Mouse (Mus musculus) CH12.LX (cell line): ENCODE results near the gene Olfr1230. TPM values are rescaled to one million over a fixed set of nuclear protein-coding genes. Genes with fewer than 3 reads are reported as not detected.

Experiments
- DNase-seq: peaks from one replicate; pipeline ENCODE4 v3.0.0-alpha.2; 2013; ENCODE audit errors: extremely low read depth
- H3K27ac ChIP-seq: 2 replicates; pipeline ENCODE4 v1.5.1; 2012; ENCODE audit warnings: low read depth, mild to moderate bottlenecking, control low read depth, moderate library complexity; ENCODE audit not compliant: insufficient read depth
- H3K27me3 ChIP-seq: replicated peaks from 2 replicates; pipeline ENCODE3; 2012; ENCODE audit warnings: inconsistent platforms
- H3K36me3 ChIP-seq, 2 experiments: replicated peaks in 1 of 2; 2 replicates each; pipeline versions ENCODE3 to v1.6.1; 2012; ENCODE audit warnings: inconsistent platforms in 1 of 2, low read length in 1 of 2, mild to moderate bottlenecking in 1 of 2, mixed read lengths in 1 of 2, moderate library complexity in 1 of 2; ENCODE audit not compliant: control insufficient read depth in 1 of 2, insufficient read depth in 1 of 2
- H3K4me1 ChIP-seq, 2 experiments: 2 replicates each; pipeline ENCODE4 v1.6.1; 2012; ENCODE audit warnings: inconsistent platforms in 1 of 2, moderate library complexity in 1 of 2; ENCODE audit not compliant: insufficient read depth in 2 of 2, control insufficient read depth in 1 of 2
- H3K4me2 ChIP-seq: 2 replicates; pipeline ENCODE4 v1.6.1; 2012; ENCODE audit warnings: low read depth, mild to moderate bottlenecking, control low read depth; ENCODE audit not compliant: poor library complexity, insufficient read depth, severe bottlenecking
- H3K4me3 ChIP-seq, 3 experiments: fragments of 150-350 bp in 1 of 3; sonication (generic) in 1 of 3; replicated peaks in 1 of 3; 2 replicates each; pipeline versions ENCODE3 to v1.5.1; 2011 to 2012; ENCODE audit warnings: low read depth in 2 of 3, low read length in 2 of 3, mild to moderate bottlenecking in 2 of 3, moderate library complexity in 2 of 3, control low read depth in 1 of 3, improper control_type of control experiment in 1 of 3, inconsistent platforms in 1 of 3, mixed read lengths in 1 of 3; ENCODE audit not compliant: poor library complexity in 1 of 3
- H3K79me2 ChIP-seq: replicated peaks from 2 replicates; pipeline ENCODE4 v1.6.1; 2012; ENCODE audit warnings: mild to moderate bottlenecking, moderate library complexity; ENCODE audit not compliant: control insufficient read depth, poor library complexity, insufficient read depth, severe bottlenecking; ENCODE audit errors: extremely low read depth
- H3K9ac ChIP-seq: 2 replicates; pipeline ENCODE4 v1.6.1; 2012; ENCODE audit warnings: low read depth, mild to moderate bottlenecking, control low read depth, moderate library complexity; ENCODE audit not compliant: insufficient read depth
- H3K9me3 ChIP-seq: replicated peaks from 2 replicates; pipeline ENCODE3; 2012; ENCODE audit warnings: low read length, inconsistent platforms, mixed read lengths
- BHLHE40 ChIP-seq: IDR thresholded peaks from 2 replicates; pipeline ENCODE4 v1.6.1; 2011; ENCODE audit warnings: mild to moderate bottlenecking, low read depth, low read length, improper control_type of control experiment
- CHD2 ChIP-seq: IDR thresholded peaks from 2 replicates; pipeline ENCODE4 v1.6.1; 2011; ENCODE audit warnings: low read length, improper control_type of control experiment
- ELF1 ChIP-seq: IDR thresholded peaks from 2 replicates; pipeline ENCODE4 v1.6.1; 2014; ENCODE audit warnings: low read depth, mild to moderate bottlenecking, inconsistent platforms, low read length, improper control_type of control experiment
- EP300 ChIP-seq: IDR thresholded peaks from 2 replicates; pipeline ENCODE4 v1.6.1; 2011; ENCODE audit warnings: low read length, improper control_type of control experiment
- ETS1 ChIP-seq: conservative IDR thresholded peaks from 2 replicates; pipeline ENCODE4 v1.6.1; 2012; ENCODE audit warnings: low read depth, mild to moderate bottlenecking, inconsistent platforms, low read length, improper control_type of control experiment, moderate library complexity
- HCFC1 ChIP-seq: IDR thresholded peaks from 2 replicates; pipeline ENCODE4 v1.6.1; 2012; ENCODE audit warnings: low read depth, mild to moderate bottlenecking, inconsistent platforms, low read length, improper control_type of control experiment
- KAT2A ChIP-seq: IDR thresholded peaks from 2 replicates; pipeline ENCODE4 v1.6.1; 2012; ENCODE audit warnings: low read length, improper control_type of control experiment, inconsistent platforms; ENCODE audit not compliant: insufficient replicate concordance
- MAX ChIP-seq: IDR thresholded peaks from 2 replicates; pipeline ENCODE4 v1.6.1; 2011; ENCODE audit warnings: low read length, improper control_type of control experiment
- MEF2A ChIP-seq: IDR thresholded peaks from 2 replicates; pipeline ENCODE4 v1.6.1; 2014; ENCODE audit warnings: low read depth, mild to moderate bottlenecking, inconsistent platforms, low read length, improper control_type of control experiment, borderline replicate concordance
- MXI1 ChIP-seq: IDR thresholded peaks from 2 replicates; pipeline ENCODE4 v1.6.1; 2011; ENCODE audit warnings: mild to moderate bottlenecking, low read depth, low read length, improper control_type of control experiment
- MYC ChIP-seq: IDR thresholded peaks from 2 replicates; pipeline ENCODE4 v1.6.1; 2011; ENCODE audit warnings: low read depth, mild to moderate bottlenecking, improper control_type of control experiment, low read length
- NELFE ChIP-seq: IDR thresholded peaks from 2 replicates; pipeline ENCODE4 v1.6.1; 2011; ENCODE audit warnings: low read depth, low read length, improper control_type of control experiment
- PAX5 ChIP-seq: IDR thresholded peaks from 2 replicates; pipeline ENCODE4 v1.6.1; 2012; ENCODE audit warnings: low read length, inconsistent platforms, mixed read lengths
- POLR2A ChIP-seq: IDR thresholded peaks from 2 replicates; pipeline ENCODE4 v1.6.1; 2011; ENCODE audit warnings: low read depth, mild to moderate bottlenecking, improper control_type of control experiment, low read length
- POLR2AphosphoS2 ChIP-seq: IDR thresholded peaks from 2 replicates; pipeline ENCODE4 v1.6.1; 2011; ENCODE audit warnings: low read depth, low read length, improper control_type of control experiment
- RAD21 ChIP-seq: IDR thresholded peaks from 2 replicates; pipeline ENCODE4 v1.6.1; 2011; ENCODE audit warnings: low read depth, mild to moderate bottlenecking, low read length, improper control_type of control experiment, moderate library complexity
- RCOR1 ChIP-seq: conservative IDR thresholded peaks from 2 replicates; pipeline ENCODE4 v1.6.1; 2012; ENCODE audit warnings: low read depth, mild to moderate bottlenecking, inconsistent platforms, low read length, improper control_type of control experiment
- SMC3 ChIP-seq: IDR thresholded peaks from 2 replicates; pipeline ENCODE4 v1.6.1; 2011; ENCODE audit warnings: low read depth, low read length, improper control_type of control experiment
- TBP ChIP-seq: conservative IDR thresholded peaks from 2 replicates; pipeline ENCODE4 v1.6.1; 2011; ENCODE audit warnings: low read depth, low read length, improper control_type of control experiment
- TCF12 ChIP-seq: IDR thresholded peaks from 2 replicates; pipeline ENCODE4 v1.6.1; 2014; ENCODE audit warnings: low read depth, mild to moderate bottlenecking, inconsistent platforms, low read length, improper control_type of control experiment
- USF2 ChIP-seq: conservative IDR thresholded peaks from 2 replicates; pipeline ENCODE4 v1.6.1; 2011; ENCODE audit warnings: low read depth, low read length, improper control_type of control experiment
- ZKSCAN1 ChIP-seq: IDR thresholded peaks from 2 replicates; pipeline ENCODE4 v1.6.1; 2012; ENCODE audit warnings: low read depth, inconsistent platforms, low read length, improper control_type of control experiment, borderline replicate concordance
- dilution Hi-C: fragments of 300-500 bp; cut with MboI; formaldehyde crosslinking; loops from 2 replicates; pipeline ENCODE4 v1.14.3; 2020; ENCODE audit warnings: low sequenced_read_pairs; ENCODE audit not compliant: extremely low pct_unique_long_range_greater_than_20kb, extremely low pct_ligation_motif_present
- in situ Hi-C: fragments of 300-500 bp; cut with MboI; formaldehyde crosslinking; loops from 3 replicates; pipeline ENCODE4 v1.14.3; 2019; ENCODE audit warnings: low sequenced_read_pairs, low pct_ligation_motif_present, low pct_unique_long_range_greater_than_20kb, mixed read lengths
- polyA plus RNA-seq: library from polyadenylated mRNA; unstranded; fragments of >175 nt; gene quantifications from 2 replicates; pipeline ENCODE4 v1.2.1, GENCODE M21; 2012; ENCODE audit warnings: low read depth; ENCODE audit not compliant: insufficient read length
- total RNA-seq, 2 experiments: library from RNA; depleted of rRNA; stranded (reverse); fragments of 300-350 nt in 1 of 2; fragments of >200 nt in 1 of 2; gene quantifications; 2 replicates each; pipeline ENCODE4 v1.2.3; 2012 to 2014

Olfr1230 gene
- total RNA-seq (2012; rRNA removed) (not detected in 2 replicates), total RNA-seq (2014; rRNA removed) (not detected in 2 replicates), polyA plus RNA-seq (not detected in 2 replicates)

GRCm38 (mm10) chr2:89297168-89297567, at the start of gene Olfr1230:
Gene Olfr1230 (minus strand): TSS chr2:89297268.
- in situ Hi-C loops, result no loop called here
- no peak within 1 kb of the TSS for H3K27ac ChIP-seq
- DNase-seq, result no peak
- H3K4me1 ChIP-seq, result no peaks in the 10 kb centered on the region
- H3K79me2 ChIP-seq, result no peaks in the 10 kb centered on the region
- dilution Hi-C loops, result no loop called here
- H3K27me3 ChIP-seq, result no peaks in the 10 kb centered on the region
- H3K4me3 ChIP-seq, result no peak within 1 kb of the TSS
- H3K9ac ChIP-seq, result no peak within 1 kb of the TSS
- H3K4me2 ChIP-seq, result no peak within 1 kb of the TSS
- H3K36me3 ChIP-seq, result no peaks in the 10 kb centered on the region
- peaks cover 19% of the 10 kb centered on the region for H3K9me3 ChIP-seq
- no peak for TF ChIP-seq HCFC1
- TF ChIP-seq PAX5, result no peak
- TF ChIP-seq BHLHE40, result no peak
- TF ChIP-seq ZKSCAN1, result no peak
- no peak for TF ChIP-seq TBP
- no peak for TF ChIP-seq MXI1
- no peak for TF ChIP-seq CHD2
- no peak for TF ChIP-seq MAX
- TF ChIP-seq SMC3, result no peak
- no peak for TF ChIP-seq RCOR1
- TF ChIP-seq MYC, result no peak
- TF ChIP-seq RAD21, result no peak
- TF ChIP-seq USF2, result no peak
- TF ChIP-seq TCF12, result no peak
- no peak for TF ChIP-seq POLR2AphosphoS2
- TF ChIP-seq POLR2A, result no peak
- no peak for TF ChIP-seq MEF2A

GRCm38 (mm10) chr2:89342298-89342697, 45.2 kb upstream of the Olfr1230 start, which contains the start of gene Olfr1233:
Gene Olfr1233 (minus strand): TSS chr2:89342398.
- Histone ChIP-seq H3K79me2 (no peaks in the 10 kb centered on the region), H3K27ac (no peak within 1 kb of the TSS), H3K9ac (no peak within 1 kb of the TSS), H3K36me3 (no peaks in the 10 kb centered on the region), H3K9me3 (peaks cover 12% of the 10 kb centered on the region), H3K4me2 (no peak within 1 kb of the TSS), H3K4me3 (no peak within 1 kb of the TSS), H3K27me3 (no peaks in the 10 kb centered on the region), H3K4me1 (no peaks in the 10 kb centered on the region)
- in situ Hi-C loops, result no loop called here
- DNase-seq, result no peak
- TF ChIP-seq EP300 (no peak), MXI1 (no peak), TCF12 (no peak), CHD2 (no peak), ELF1 (no peak), HCFC1 (no peak), NELFE (no peak), KAT2A (no peak), ETS1 (no peak), USF2 (no peak)
- dilution Hi-C loops, result no loop called here
